Comparison of ENCODE assay signal across 32 mouse cellular contexts in genomic region chr3:43218726-43219125, GRCm38 (mm10).
DNase-seq lines count a peak whose midpoint lies in the region; ATAC-seq and TF ChIP-seq lines count a peak whose summit lies in the region.
"Had no signal": no experiment of that assay in that cellular context is flagged by ENCODE, and none has a peak within 500 bp of the region (broad histone marks: within the 10 kb centered on the region; RNA-seq: fewer than 3 reads in every experiment).

No protein-coding gene starts in this region.

- H3K9ac ChIP-seq in forebrain, embryonic 15.5 days (replicated peaks) = no peak overlapping the region
- H3K9ac ChIP-seq: embryonic facial prominence, embryonic 13.5 days; forebrain, embryonic 12.5 days; forebrain, postnatal 0 days; heart, embryonic 12.5 days; heart, embryonic 15.5 days; hindbrain, embryonic 13.5 days; intestine, embryonic 15.5 days had no signal

- H3K4me1 ChIP-seq in G1E (ENCODE audit: insufficient read depth, low read depth, low read length) = no peaks in the 10 kb centered on the region
- H3K4me1 ChIP-seq in forebrain, embryonic 15.5 days = no peaks in the 10 kb centered on the region
- H3K4me1 ChIP-seq: embryonic facial prominence, embryonic 10.5 days; embryonic facial prominence, embryonic 13.5 days; forebrain, embryonic 12.5 days; heart, embryonic 12.5 days; heart, embryonic 15.5 days; hindbrain, embryonic 10.5 days; hindbrain, embryonic 13.5 days; intestine, embryonic 15.5 days had no signal

- H3K27ac ChIP-seq in forebrain, embryonic 15.5 days (replicated peaks) = no peak overlapping the region
- H3K27ac ChIP-seq: embryonic facial prominence, embryonic 10.5 days; embryonic facial prominence, embryonic 13.5 days; forebrain, embryonic 12.5 days; gastrocnemius, adult 2 months; heart, embryonic 15.5 days; hindbrain, embryonic 10.5 days; hindbrain, embryonic 13.5 days; intestine, embryonic 15.5 days had no signal

- peak; percentile 54; the same call in 1 of the 2 replicates for ATAC-seq in G1E (ENCODE audit: extremely low read depth, insufficient number of reproducible peaks, low FRiP score, poor library complexity, severe bottlenecking)
- no peak for ATAC-seq in forebrain, embryonic 15.5 days (replicated peaks)
- ATAC-seq in granulocyte monocyte progenitor cell, adult 5-6 weeks (replicated peaks; ENCODE audit: poor library complexity, severe bottlenecking) = no peak
- ATAC-seq: CD4-positive, CD25-positive, alpha-beta regulatory T cell, adult 4 months; forebrain, postnatal 0 days; hindbrain, embryonic 16.5 days; intestine, embryonic 15.5 days had no signal

- DNase-seq in 416B (ENCODE audit: low read depth) = peak; percentile 49
- no peak for DNase-seq in G1E (ENCODE audit: low spot score)
- peak; percentile 2 for DNase-seq in ZHBTc4 (ENCODE audit: low read depth, low spot score)
- DNase-seq in thymus, postnatal 14 days = no peak
- DNase-seq: adrenal gland, adult 2 months; adrenal gland, postnatal 14 days; cerebellum, adult 11-12 months; cerebellum, adult 8-10 months; cerebellum, postnatal 10 days; cerebellum, postnatal 36 days; embryo, embryonic 11 days; forebrain, postnatal 0 days; gastrocnemius, adult 2 months; gastrocnemius, postnatal 14 days; heart, adult 18-20 months; heart, postnatal 10 days; heart, postnatal 36 days; kidney, adult 11 months; kidney, adult 8-10 months had no signal

- H3K36me3 ChIP-seq in G1E (replicated peaks) = no peaks in the 10 kb centered on the region
- no peaks in the 10 kb centered on the region for H3K36me3 ChIP-seq in forebrain, embryonic 15.5 days
- H3K36me3 ChIP-seq: embryonic facial prominence, embryonic 10.5 days; embryonic facial prominence, embryonic 13.5 days; forebrain, embryonic 12.5 days; heart, embryonic 12.5 days; heart, embryonic 15.5 days; hindbrain, embryonic 10.5 days; hindbrain, embryonic 13.5 days; intestine, embryonic 15.5 days had no signal

- no peaks in the 10 kb centered on the region for H3K27me3 ChIP-seq in G1E (ENCODE audit: insufficient read depth, low read length)
- H3K27me3 ChIP-seq in forebrain, embryonic 15.5 days = no peaks in the 10 kb centered on the region
- H3K27me3 ChIP-seq: embryonic facial prominence, embryonic 13.5 days; forebrain, embryonic 12.5 days; heart, embryonic 12.5 days; heart, embryonic 15.5 days; hindbrain, embryonic 13.5 days; intestine, embryonic 15.5 days had no signal

- no peak overlapping the region for H3K4me3 ChIP-seq in G1E (ENCODE audit: low read depth, low read length)
- no peak overlapping the region for H3K4me3 ChIP-seq in forebrain, embryonic 15.5 days
- H3K4me3 ChIP-seq: embryonic facial prominence, embryonic 10.5 days; embryonic facial prominence, embryonic 13.5 days; erythroblast, embryonic 14.5 days; forebrain, embryonic 12.5 days; gastrocnemius, adult 2 months; heart, embryonic 12.5 days; heart, embryonic 15.5 days; hindbrain, embryonic 10.5 days; hindbrain, embryonic 13.5 days; intestine, embryonic 15.5 days had no signal

- no peaks in the 10 kb centered on the region for H3K9me3 ChIP-seq in G1E (replicated peaks)
- H3K9me3 ChIP-seq in forebrain, embryonic 15.5 days = no peaks in the 10 kb centered on the region
- H3K9me3 ChIP-seq: embryonic facial prominence, embryonic 10.5 days; embryonic facial prominence, embryonic 13.5 days; forebrain, embryonic 12.5 days; heart, embryonic 12.5 days; heart, embryonic 15.5 days; hindbrain, embryonic 10.5 days; hindbrain, embryonic 13.5 days; intestine, embryonic 15.5 days had no signal

- no peak for TF ChIP-seq CTCF in G1E (IDR thresholded peaks at IDR 0.05; ENCODE audit: low read depth, low read length)

- H3K4me2 ChIP-seq in forebrain, embryonic 15.5 days (replicated peaks) = no peak overlapping the region
- H3K4me2 ChIP-seq: embryonic facial prominence, embryonic 13.5 days; forebrain, embryonic 12.5 days; heart, embryonic 12.5 days; heart, embryonic 15.5 days; hindbrain, embryonic 13.5 days; intestine, embryonic 15.5 days had no signal

Comparison
In these comparisons a context has a peak if more than half of its experiments do, and no peak if none do; other contexts are left out.
1. DNase-seq: peak in 416B (single experiment) and ZHBTc4 (single experiment); none in G1E (single experiment) and thymus, postnatal 14 days (single experiment).